Mouse (Mus musculus): ENCODE measurements around the gene Slc10a6.

- TF ChIP-seq CTCF (IDR thresholded peaks at IDR 0.05; ENCODE audit: low read depth) (no peak), EP300 (IDR thresholded peaks at IDR 0.05; ENCODE audit: low read depth) (no peak)
Observed at GRCm38 (mm10) chr5:103671858-103672257, 42.7 kb upstream of the Slc10a6 start.
